Mouse (Mus musculus) cortical plate, adult 2 months (tissue): ENCODE results near the gene Nme3.

Experiments used
- CTCF ChIP-seq: fragments of 200-500 bp; IDR thresholded peaks from 2 replicates; pipeline ENCODE4 v1.5.1; 2011; ENCODE audit warnings: mild to moderate bottlenecking, control low read depth, low read length; ENCODE audit not compliant: insufficient read depth; ENCODE audit errors: extremely low read depth
- POLR2A ChIP-seq: fragments of 200-500 bp; IDR thresholded peaks from 2 replicates; pipeline ENCODE4 v1.6.1; 2011; ENCODE audit warnings: mild to moderate bottlenecking, low read length, control low read depth; ENCODE audit not compliant: insufficient read depth; ENCODE audit errors: extremely low read depth

DNA sequence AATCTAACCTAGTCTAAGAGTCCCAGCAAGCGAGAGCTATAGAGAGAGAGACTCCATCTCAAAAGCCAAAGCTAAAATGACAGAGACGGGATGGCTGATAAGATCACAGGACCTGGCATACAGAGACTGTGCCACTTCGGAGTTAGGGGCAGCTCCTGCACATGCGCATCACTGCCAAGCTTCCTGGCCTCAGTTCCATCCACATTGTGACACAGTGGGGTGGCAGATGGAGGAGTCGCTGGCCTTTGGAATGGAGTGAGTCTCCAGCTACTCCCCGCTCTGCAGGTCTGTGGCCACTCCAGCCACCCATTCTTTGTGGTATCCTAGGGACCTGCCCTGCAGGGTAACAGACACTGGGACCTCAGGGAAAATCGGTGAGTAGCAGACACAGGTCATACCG is 30.5 kb upstream of the Nme3 start, which contains the start of gene Igfals:
- TF ChIP-seq CTCF (no peak), POLR2A (no peak)
